Mouse (Mus musculus) midbrain, embryonic 11.5 days (tissue): ENCODE data around the gene Basp1. TPM values are rescaled to one million over a fixed set of nuclear protein-coding genes. Genes with fewer than 3 reads are reported as not detected.

Experiments used
- ATAC-seq: fragments of 200-750 bp; cut with Nextera tagmentation; 2 replicates; pipeline ENCODE4 v1.8.0; 2017; ENCODE audit warnings: moderate TSS enrichment, moderate library complexity; ENCODE audit not compliant: low FRiP score
- DNase-seq: peaks from one replicate; pipeline ENCODE4 v3.0.0; 2015; ENCODE audit warnings: low spot score; ENCODE audit errors: missing footprints
- H3K27ac ChIP-seq: fragments of 300-500 bp; sonication (generic); 2 replicates; pipeline ENCODE4 v1.5.1; 2014; ENCODE audit warnings: low read depth, low read length
- H3K27me3 ChIP-seq: fragments of 300-500 bp; sonication (generic); 2 replicates; pipeline ENCODE4 v1.6.1; 2014; ENCODE audit warnings: mild to moderate bottlenecking, low read length, moderate library complexity, mixed read lengths; ENCODE audit not compliant: control insufficient read depth, insufficient read depth
- H3K36me3 ChIP-seq: fragments of 300-500 bp; sonication (generic); 2 replicates; pipeline ENCODE4 v1.6.1; 2014; ENCODE audit warnings: mild to moderate bottlenecking, low read length, moderate library complexity, mixed read lengths; ENCODE audit not compliant: control insufficient read depth, insufficient read depth
- H3K4me1 ChIP-seq: fragments of 300-500 bp; sonication (generic); 2 replicates; pipeline ENCODE4 v1.6.1; 2014; ENCODE audit warnings: low read length; ENCODE audit not compliant: control insufficient read depth, insufficient read depth
- H3K4me2 ChIP-seq: fragments of 300-500 bp; sonication (generic); 2 replicates; pipeline ENCODE4 v1.6.1; 2014; ENCODE audit warnings: mild to moderate bottlenecking, moderate library complexity
- H3K4me3 ChIP-seq: fragments of 300-500 bp; sonication (generic); 2 replicates; pipeline ENCODE4 v1.5.1; 2014; ENCODE audit warnings: low read depth, low read length
- H3K9ac ChIP-seq: fragments of 300-500 bp; sonication (generic); 2 replicates; pipeline ENCODE4 v1.6.1; 2014; ENCODE audit warnings: low read length
- H3K9me3 ChIP-seq: fragments of 300-500 bp; sonication (generic); 2 replicates; pipeline ENCODE4 v1.6.1; 2016; ENCODE audit warnings: low read length; ENCODE audit not compliant: control insufficient read depth
- WGBS: fragments of 180-500 bp; shearing (Covaris S2); extraction: QIAGEN DNeasy Blood & Tissue Kit; methylation state at CpG from one replicate; pipeline ENCODE4 v1.1.7; 2014; 5-methylcytosine and 5-hydroxymethylcytosine counted together
- polyA plus RNA-seq: library from polyadenylated mRNA; unstranded; fragments of >200 nt; fragmentation: Nextera tagmentation; extraction: Ambion mirVana; gene quantifications from 2 replicates; pipeline ENCODE4 v1.2.1, GENCODE M21; 2014

Gene Basp1
- polyA plus RNA-seq, 1 experiment from 2014 or later = 217 TPM

- peak; percentile 28 for DNase-seq
- Histone ChIP-seq H3K4me2 (no peak overlapping the region), H3K4me1 (no peaks in the 10 kb centered on the region), H3K9me3 (no peaks in the 10 kb centered on the region), H3K36me3 (no peaks in the 10 kb centered on the region), H3K27ac (no peak overlapping the region), H3K27me3 (no peaks in the 10 kb centered on the region), H3K4me3 (no peak overlapping the region), H3K9ac (no peak overlapping the region)
- ATAC-seq = no peak
- WGBS = 89% methylated on average over 3 of the region's 3 CpGs
These were observed 16.6 kb upstream of the Basp1 start for GRCm38 (mm10) chr15:25430167-25430566.

DNA sequence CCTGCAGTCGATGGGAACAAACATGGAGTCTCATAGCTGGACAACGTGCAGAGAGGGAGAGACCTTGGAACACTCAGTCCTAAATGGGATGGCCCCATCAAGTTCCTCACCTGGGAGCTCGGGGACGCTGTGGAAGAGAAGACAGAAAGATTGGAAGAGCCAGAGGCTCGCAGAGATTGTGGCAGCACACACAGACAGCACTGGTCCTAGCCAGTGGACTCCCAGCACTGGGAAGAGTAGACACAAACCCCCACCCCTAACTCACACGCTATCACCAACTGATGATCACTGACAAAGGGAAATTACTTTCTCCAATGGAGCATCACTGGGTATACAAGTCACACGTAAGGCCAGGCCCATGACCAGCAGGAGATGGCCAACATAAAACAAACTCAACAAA lies 15.4 kb upstream of the Basp1 start:
- ATAC-seq (no peak), DNase-seq (no peak)
- no peak overlapping the region for H3K4me2 ChIP-seq
- no peaks in the 10 kb centered on the region for H3K4me1 ChIP-seq
- H3K4me3 ChIP-seq = no peak overlapping the region
- no peak overlapping the region for H3K9ac ChIP-seq
- H3K9me3 ChIP-seq = no peaks in the 10 kb centered on the region
- H3K36me3 ChIP-seq = no peaks in the 10 kb centered on the region
- no peaks in the 10 kb centered on the region for H3K27me3 ChIP-seq
- WGBS = 66% methylated on average over 7 of the region's 7 CpGs
- H3K27ac ChIP-seq = no peak overlapping the region

DNA sequence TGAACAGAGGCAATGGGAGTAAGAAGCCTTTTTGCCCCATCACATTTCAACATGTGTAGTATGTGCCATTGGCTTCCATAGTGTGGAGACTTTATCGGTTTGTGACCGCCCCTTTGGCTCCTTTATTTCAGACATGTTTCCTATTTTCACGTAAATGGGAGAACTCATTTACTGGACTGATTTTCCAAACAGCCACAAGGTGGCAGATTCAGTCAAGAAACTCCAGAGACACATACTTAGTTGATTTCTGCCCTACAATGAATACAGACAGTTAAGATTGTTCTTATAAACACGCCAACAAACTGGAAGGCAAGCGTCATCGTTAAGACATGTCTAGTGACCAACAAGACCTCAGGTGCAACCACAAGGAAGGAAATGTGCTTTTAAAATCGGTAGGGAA lies 15.0 kb upstream of the Basp1 start:
- DNase-seq = peak; percentile 87

DNA sequence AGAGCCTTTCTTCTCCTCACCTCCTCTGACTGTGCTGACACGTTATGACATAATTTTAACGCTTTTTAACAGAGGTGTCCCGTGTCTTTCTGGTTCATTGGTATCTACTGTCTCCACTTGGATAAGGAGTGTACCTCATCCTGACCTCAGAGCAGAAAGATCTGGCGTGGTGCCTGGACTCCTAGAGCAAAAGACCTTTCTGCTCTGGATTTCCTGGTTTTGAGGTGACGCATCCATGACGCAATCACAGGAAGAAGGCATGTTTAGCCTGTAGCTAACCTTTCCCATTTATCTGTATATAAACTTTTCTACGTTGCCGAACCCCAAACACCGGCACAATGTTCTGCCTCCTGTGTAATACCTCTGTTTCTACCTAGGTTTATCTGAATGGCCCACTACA lies 6.7 kb upstream of the Basp1 start:
- Histone ChIP-seq H3K9me3 (no peaks in the 10 kb centered on the region), H3K4me2 (no peak overlapping the region), H3K27me3 (no peaks in the 10 kb centered on the region), H3K27ac (no peak overlapping the region), H3K9ac (no peak overlapping the region), H3K4me3 (no peak overlapping the region), H3K36me3 (no peaks in the 10 kb centered on the region), H3K4me1 (peaks cover 27% of the 10 kb centered on the region)
- 91% methylated on average over 9 of the region's 9 CpGs for WGBS
- DNase-seq = no peak
- ATAC-seq = no peak

More for the DNA sequence above, 15.0 kb upstream of the Basp1 start:
- Histone ChIP-seq H3K4me1 (no peaks in the 10 kb centered on the region), H3K4me3 (no peak overlapping the region), H3K9ac (no peak overlapping the region), H3K4me2 (no peak overlapping the region), H3K27me3 (no peaks in the 10 kb centered on the region), H3K27ac (no peak overlapping the region), H3K36me3 (no peaks in the 10 kb centered on the region), H3K9me3 (no peaks in the 10 kb centered on the region)
- 0 out of 2 replicates have a peak, but pooled peaks have one; percentile 9 for ATAC-seq
- 53% methylated on average over 7 of the region's 7 CpGs for WGBS

GRCm38 (mm10) chr15:25416367-25416766 lies 2.8 kb upstream of the Basp1 start:
- Histone ChIP-seq H3K9me3 (no peaks in the 10 kb centered on the region), H3K4me3 (peak overlapping the region; percentile 97), H3K4me2 (peak overlapping the region; percentile 79), H3K27ac (no peak overlapping the region), H3K9ac (peak overlapping the region; percentile 38), H3K27me3 (no peaks in the 10 kb centered on the region), H3K4me1 (peaks cover 27% of the 10 kb centered on the region), H3K36me3 (no peaks in the 10 kb centered on the region)
- no peak for ATAC-seq
- WGBS = 51% methylated on average over 6 of the region's 6 CpGs
- peak; percentile 87 for DNase-seq

- peak overlapping the region; percentile 38 for H3K9ac ChIP-seq
- H3K4me2 ChIP-seq = peak overlapping the region; percentile 79
- H3K27me3 ChIP-seq = no peaks in the 10 kb centered on the region
- 35% methylated on average over 4 of the region's 4 CpGs for WGBS
- H3K4me3 ChIP-seq = peak overlapping the region; percentile 97
- no peak overlapping the region; the same call in 1 of the 2 replicates for H3K27ac ChIP-seq
- peaks cover 27% of the 10 kb centered on the region for H3K4me1 ChIP-seq
- ATAC-seq (0 out of 2 replicates have a peak, but pooled peaks have one; percentile 1), DNase-seq (peak; percentile 97)
- no peaks in the 10 kb centered on the region for H3K36me3 ChIP-seq
- no peaks in the 10 kb centered on the region for H3K9me3 ChIP-seq
These were observed 2.4 kb upstream of the Basp1 start for GRCm38 (mm10) chr15:25415958-25416357.

DNA sequence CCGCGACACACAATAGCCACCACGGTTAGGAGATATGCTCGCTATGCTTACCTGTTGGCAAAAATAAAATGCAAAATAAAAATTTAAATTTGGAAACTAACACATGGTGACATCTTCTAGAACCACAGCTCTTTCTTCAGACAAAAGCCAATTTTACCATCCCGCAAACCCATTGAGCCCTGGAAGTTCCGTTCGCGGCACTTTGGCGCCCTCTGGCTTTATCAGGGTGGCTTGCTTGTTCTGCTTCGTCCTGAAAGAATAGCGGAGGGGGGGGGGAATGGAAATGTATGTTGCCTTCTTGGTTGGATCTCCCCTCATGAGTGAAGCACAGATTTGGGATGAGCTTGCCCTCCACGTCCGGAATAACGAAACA lies 1.2 kb upstream of the Basp1 start:
- Histone ChIP-seq H3K9me3 (no peaks in the 10 kb centered on the region), H3K4me3 (peak overlapping the region; percentile 97), H3K4me2 (peak overlapping the region; percentile 79), H3K4me1 (peaks cover 29% of the 10 kb centered on the region), H3K27ac (peak overlapping the region; percentile 98), H3K9ac (peak overlapping the region; percentile 99), H3K36me3 (no peaks in the 10 kb centered on the region), H3K27me3 (no peaks in the 10 kb centered on the region)
- ATAC-seq (peak; percentile 14), DNase-seq (peak; percentile 99)
- WGBS = under 1% methylated on average over 14 of the region's 14 CpGs

DNA sequence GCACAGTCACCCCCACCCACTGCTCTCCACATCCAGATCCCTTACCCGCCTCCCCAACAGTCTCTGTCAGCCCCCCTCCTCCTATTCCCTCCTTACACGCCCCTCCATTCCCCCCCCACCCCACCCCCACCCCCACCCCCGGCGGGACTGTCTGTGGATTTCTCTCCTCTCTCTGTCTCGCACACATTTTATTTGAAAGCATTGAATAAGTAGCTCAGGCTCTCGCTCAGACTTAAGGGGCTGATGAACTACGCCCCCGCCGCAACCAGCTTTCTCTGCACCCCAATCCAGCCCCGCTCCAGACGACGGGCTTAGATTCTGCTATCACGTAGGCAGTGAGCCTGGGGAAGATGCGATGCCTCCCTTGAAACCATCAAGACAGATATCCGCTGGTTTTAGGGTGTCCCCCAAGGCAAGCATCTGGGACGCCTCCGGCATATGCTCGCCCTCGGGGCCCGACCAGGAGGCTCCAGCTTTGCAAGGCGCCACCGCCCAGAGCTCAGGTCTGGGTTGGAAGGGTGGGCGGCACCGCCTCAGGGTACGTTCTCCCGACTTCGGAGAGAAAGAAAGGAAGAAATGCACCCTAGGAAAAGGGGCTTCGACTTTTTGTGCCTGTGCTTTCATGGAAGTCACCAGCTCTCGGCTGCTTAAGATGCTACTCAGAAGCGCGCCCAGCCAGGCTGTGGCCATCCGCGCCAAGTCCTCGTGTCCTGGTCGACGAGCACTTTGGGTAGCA lies 615 bp upstream of the Basp1 start:
- under 1% methylated on average over 33 of the region's 36 CpGs for WGBS
- peaks cover 31% of the 10 kb centered on the region for H3K4me1 ChIP-seq
- peak overlapping the region; percentile 99 for H3K9ac ChIP-seq
- DNase-seq (peak; percentile 98), ATAC-seq (peak; percentile 43)
- H3K4me3 ChIP-seq = peak overlapping the region; percentile 97
- no peaks in the 10 kb centered on the region for H3K27me3 ChIP-seq
- H3K9me3 ChIP-seq = no peaks in the 10 kb centered on the region
- H3K4me2 ChIP-seq = peak overlapping the region; percentile 79
- peak overlapping the region; percentile 98 for H3K27ac ChIP-seq
- H3K36me3 ChIP-seq = no peaks in the 10 kb centered on the region

GRCm38 (mm10) chr15:25412761-25413261 lies 753 bp downstream of the Basp1 start:
- under 1% methylated on average over 35 of the region's 35 CpGs for WGBS
- peak; percentile 26 for ATAC-seq
- Histone ChIP-seq H3K9me3 (no peaks in the 10 kb centered on the region), H3K4me3 (peak overlapping the region; percentile 97), H3K4me2 (peak overlapping the region; percentile 79), H3K27me3 (no peaks in the 10 kb centered on the region), H3K27ac (peak overlapping the region; percentile 98), H3K4me1 (peaks cover 25% of the 10 kb centered on the region), H3K9ac (peak overlapping the region; percentile 99), H3K36me3 (no peaks in the 10 kb centered on the region)
- peak; percentile 96 for DNase-seq
